Mouse (Mus musculus) E14TG2a.4 (cell line): ENCODE results near the gene Mfsd6.

Experiments
- CTCF ChIP-seq: conservative IDR thresholded peaks from 2 replicates; pipeline ENCODE4 v1.5.1; 2014; ENCODE audit warnings: low read length
- NANOG ChIP-seq: IDR thresholded peaks from 2 replicates; pipeline ENCODE4 v1.6.1; 2014; ENCODE audit warnings: borderline replicate concordance, low read length, mixed read lengths

GRCm38 (mm10) chr1:52708745-52709144 lies 18.5 kb downstream of the Mfsd6 start:
- no peak for TF ChIP-seq CTCF
- TF ChIP-seq NANOG, result no peak
